Mouse (Mus musculus) neural tube, embryonic 11.5 days (tissue): ENCODE data around the gene Miga1. TPM values are rescaled to one million over a fixed set of nuclear protein-coding genes. Genes with fewer than 3 reads are reported as not detected.
"Not testable (repeated sequence)": the region's sequence is repeated elsewhere in the genome, so short reads cannot be mapped to it uniquely, and the experiment has no call there.

Experiments used
- ATAC-seq: fragments of 200-750 bp; cut with Nextera tagmentation; 2 replicates; pipeline ENCODE4 v1.8.0; 2017; ENCODE audit warnings: moderate number of reproducible peaks, mild to moderate bottlenecking, moderate TSS enrichment, moderate library complexity; ENCODE audit not compliant: insufficient read depth, low FRiP score, low TSS enrichment
- DNase-seq: peaks from one replicate; pipeline ENCODE4 v3.0.0-alpha.2; 2015; ENCODE audit warnings: low spot score
- H3K27ac ChIP-seq: fragments of 300-500 bp; sonication (generic); 2 replicates; pipeline ENCODE4 v1.5.1; 2014; ENCODE audit warnings: low read depth, mild to moderate bottlenecking, low read length
- H3K27me3 ChIP-seq: fragments of 300-500 bp; sonication (generic); 2 replicates; pipeline ENCODE4 v1.6.1; 2014; ENCODE audit warnings: mild to moderate bottlenecking, low read length, mixed read lengths; ENCODE audit not compliant: control insufficient read depth, insufficient read depth
- H3K36me3 ChIP-seq: fragments of 300-500 bp; sonication (generic); 2 replicates; pipeline ENCODE4 v1.6.1; 2014; ENCODE audit warnings: mild to moderate bottlenecking, low read length, moderate library complexity, mixed read lengths; ENCODE audit not compliant: control insufficient read depth, insufficient read depth
- H3K4me1 ChIP-seq: fragments of 300-500 bp; sonication (generic); 2 replicates; pipeline ENCODE4 v1.6.1; 2014; ENCODE audit warnings: low read length, mixed read lengths; ENCODE audit not compliant: control insufficient read depth, insufficient read depth
- H3K4me2 ChIP-seq: fragments of 300-500 bp; sonication (generic); 2 replicates; pipeline ENCODE4 v1.6.1; 2014; ENCODE audit warnings: low read depth, mild to moderate bottlenecking, moderate library complexity
- H3K4me3 ChIP-seq: fragments of 300-500 bp; sonication (generic); 2 replicates; pipeline ENCODE4 v1.5.1; 2014; ENCODE audit warnings: low read depth, low read length
- H3K9ac ChIP-seq: fragments of 300-500 bp; sonication (generic); 2 replicates; pipeline ENCODE4 v1.6.1; 2014; ENCODE audit warnings: mild to moderate bottlenecking, low read length
- H3K9me3 ChIP-seq: fragments of 300-500 bp; sonication (generic); 2 replicates; pipeline ENCODE4 v1.6.1; 2016; ENCODE audit warnings: low read length; ENCODE audit not compliant: control insufficient read depth
- WGBS: fragments of 180-500 bp; shearing (Covaris S2); extraction: QIAGEN DNeasy Blood & Tissue Kit; methylation state at CpG from one replicate; pipeline ENCODE4 v1.1.7; 2014; 5-methylcytosine and 5-hydroxymethylcytosine counted together
- polyA plus RNA-seq: library from polyadenylated mRNA; unstranded; fragments of >200 nt; fragmentation: Nextera tagmentation; extraction: Ambion mirVana; gene quantifications from 2 replicates; pipeline ENCODE4 v1.2.1, GENCODE M21; 2014

Miga1 gene
- polyA plus RNA-seq, 1 experiment from 2014 or later, result 20.6 TPM

GRCm38 (mm10) chr3:152336085-152336484 lies 4.1 kb downstream of the Miga1 start:
- Histone ChIP-seq H3K4me3 (no peak overlapping the region), H3K27ac (no peak overlapping the region), H3K36me3 (peaks cover 13% of the 10 kb centered on the region), H3K27me3 (no peaks in the 10 kb centered on the region), H3K9ac (no peak overlapping the region), H3K9me3 (no peaks in the 10 kb centered on the region), H3K4me1 (peaks cover 3% of the 10 kb centered on the region; the same call in 1 of the 2 replicates), H3K4me2 (no peak overlapping the region)
- WGBS, result 88% methylated on average over 8 of the region's 8 CpGs
- no peak for DNase-seq
- ATAC-seq, result no peak

GRCm38 (mm10) chr3:152333641-152334040 lies 6.6 kb downstream of the Miga1 start:
- ATAC-seq, result no peak
- WGBS, result 97% methylated on average over 10 of the region's 10 CpGs
- H3K9ac ChIP-seq, result no peak overlapping the region
- no peak overlapping the region for H3K4me3 ChIP-seq
- no peak overlapping the region for H3K27ac ChIP-seq
- no peak for DNase-seq
- no peak overlapping the region for H3K4me2 ChIP-seq
- no peaks in the 10 kb centered on the region for H3K4me1 ChIP-seq
- H3K27me3 ChIP-seq, result no peaks in the 10 kb centered on the region
- peaks cover 13% of the 10 kb centered on the region for H3K36me3 ChIP-seq
- no peaks in the 10 kb centered on the region for H3K9me3 ChIP-seq

- WGBS, result 93% methylated on average over 15 of the region's 15 CpGs
- Histone ChIP-seq H3K4me3 (no peak overlapping the region), H3K4me2 (no peak overlapping the region), H3K36me3 (peaks cover 13% of the 10 kb centered on the region), H3K9me3 (no peaks in the 10 kb centered on the region), H3K27ac (no peak overlapping the region), H3K9ac (no peak overlapping the region), H3K4me1 (no peaks in the 10 kb centered on the region), H3K27me3 (no peaks in the 10 kb centered on the region)
- no peak for ATAC-seq
- DNase-seq, result no peak
Measured at GRCm38 (mm10) chr3:152332545-152333300, 7.5 kb downstream of the Miga1 start.

GRCm38 (mm10) chr3:152332104-152332503 lies 8.1 kb downstream of the Miga1 start:
- H3K27ac ChIP-seq, result no peak overlapping the region
- DNase-seq (no peak), ATAC-seq (no peak)
- no peak overlapping the region for H3K9ac ChIP-seq
- WGBS, result 94% methylated on average over 6 of the region's 6 CpGs
- H3K4me1 ChIP-seq, result no peaks in the 10 kb centered on the region
- H3K9me3 ChIP-seq, result no peaks in the 10 kb centered on the region
- H3K4me3 ChIP-seq, result no peak overlapping the region
- H3K36me3 ChIP-seq, result peaks cover 11% of the 10 kb centered on the region
- H3K27me3 ChIP-seq, result no peaks in the 10 kb centered on the region
- no peak overlapping the region for H3K4me2 ChIP-seq

GRCm38 (mm10) chr3:152321765-152322547 lies 18.3 kb downstream of the Miga1 start:
- no peak for ATAC-seq
- 93% methylated on average over 8 of the region's 8 CpGs for WGBS
- Histone ChIP-seq H3K4me3 (no peak overlapping the region), H3K9me3 (no peaks in the 10 kb centered on the region), H3K9ac (no peak overlapping the region), H3K36me3 (no peaks in the 10 kb centered on the region; the same call in none of the 2 replicates), H3K27me3 (no peaks in the 10 kb centered on the region), H3K27ac (no peak overlapping the region), H3K4me1 (no peaks in the 10 kb centered on the region), H3K4me2 (no peak overlapping the region)
- DNase-seq, result no peak

- no peak overlapping the region for H3K4me3 ChIP-seq
- no peak overlapping the region for H3K27ac ChIP-seq
- 91% methylated on average over 10 of the region's 10 CpGs for WGBS
- no peaks in the 10 kb centered on the region for H3K4me1 ChIP-seq
- ATAC-seq (no peak), DNase-seq (no peak)
- no peak overlapping the region for H3K9ac ChIP-seq
- H3K36me3 ChIP-seq, result no peaks in the 10 kb centered on the region; the same call in none of the 2 replicates
- H3K4me2 ChIP-seq, result no peak overlapping the region
- no peaks in the 10 kb centered on the region for H3K27me3 ChIP-seq
- H3K9me3 ChIP-seq, result no peaks in the 10 kb centered on the region
Measured at GRCm38 (mm10) chr3:152320972-152321645, 19.1 kb downstream of the Miga1 start.

GRCm38 (mm10) chr3:152316447-152317173 lies 23.6 kb downstream of the Miga1 start:
- WGBS, result 90% methylated on average over 9 of the region's 9 CpGs

GRCm38 (mm10) chr3:152315613-152316012 lies 24.6 kb downstream of the Miga1 start:
- Histone ChIP-seq H3K27me3 (no peaks in the 10 kb centered on the region), H3K4me2 (no peak overlapping the region), H3K9ac (no peak overlapping the region), H3K27ac (no peak overlapping the region), H3K9me3 (no peaks in the 10 kb centered on the region), H3K36me3 (peaks cover 2% of the 10 kb centered on the region; the same call in 1 of the 2 replicates), H3K4me3 (no peak overlapping the region), H3K4me1 (no peaks in the 10 kb centered on the region)
- DNase-seq (peak; percentile 85), ATAC-seq (peak; percentile 72; the same call in 1 of the 2 replicates)
- WGBS, result 19% methylated on average over 7 of the region's 7 CpGs

More at GRCm38 (mm10) chr3:152316447-152317173, 23.6 kb downstream of the Miga1 start:
- H3K9ac ChIP-seq, H3K4me1 ChIP-seq, H3K4me2 ChIP-seq, H3K27ac ChIP-seq, ATAC-seq, H3K36me3 ChIP-seq, H3K9me3 ChIP-seq, H3K4me3 ChIP-seq, DNase-seq, H3K27me3 ChIP-seq: not testable (repeated sequence)
